ENCODE assay signal across 8 mouse cellular contexts in the genomic region with DNA sequence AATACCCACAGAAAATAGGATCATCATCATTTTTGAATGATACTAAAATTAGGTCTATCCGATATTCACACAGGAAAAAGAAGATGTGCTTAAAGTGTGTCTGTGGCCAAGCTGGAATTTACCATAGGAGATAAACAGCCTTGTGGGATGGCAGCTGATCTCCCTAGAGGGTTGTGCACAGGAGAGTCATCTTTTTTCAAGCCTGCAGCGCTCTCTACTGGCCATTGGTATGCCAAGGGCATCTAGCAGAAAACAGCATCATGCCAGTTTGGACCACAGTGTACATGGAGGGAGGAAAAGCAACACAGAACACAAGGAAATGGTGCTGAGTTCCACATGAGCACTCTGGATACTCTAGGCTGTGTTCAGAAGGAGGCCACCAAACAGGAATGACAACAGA.
DNase-seq lines count a peak whose midpoint lies in the region; ATAC-seq and TF ChIP-seq lines count a peak whose summit lies in the region.

No protein-coding gene starts in this region.

- H3K27ac ChIP-seq in ES-E14 (ENCODE audit: insufficient read depth, low read depth, low read length, poor library complexity, severe bottlenecking) = no peak overlapping the region

- H3K4me1 ChIP-seq in ES-E14 (ENCODE audit: control insufficient read depth in 2 of 2, insufficient read depth in 2 of 2, low read length in 2 of 2, poor library complexity in 1 of 2) = no peaks in the 10 kb centered on the region
- H3K4me1 ChIP-seq in lung, adult 2 months (ENCODE audit: control insufficient read depth, insufficient read depth, low read length) = no peaks in the 10 kb centered on the region

- ATAC-seq in hematopoietic stem cell, adult 5-6 weeks (replicated peaks in 1 of 2; ENCODE audit: insufficient read depth in 1 of 2, low FRiP score in 2 of 2, low TSS enrichment in 1 of 2, low read depth in 1 of 2, poor library complexity in 2 of 2, severe bottlenecking in 2 of 2) = peak; percentile 87 to 94; a peak in 3 of 4 replicates

- WGBS in lung, adult 2 months = 21% methylated on average over 2 of the region's 2 CpGs

- H3K36me3 ChIP-seq in ES-E14 (ENCODE audit: control insufficient read depth, insufficient read depth, low read length, poor library complexity, severe bottlenecking) = no peaks in the 10 kb centered on the region

- no peaks in the 10 kb centered on the region for H3K9me3 ChIP-seq in ES-E14 (ENCODE audit: control insufficient read depth, insufficient read depth, low read depth, low read length)

- in situ Hi-C loops in ES-E14 (cut with MboI; ENCODE audit: low sequenced_read_pairs in 2 of 2, unreplicated experiment in 2 of 2) = loop anchor here in 1 of 2 experiments (25.0 kb wide), 1 partner anchor 222 kb away; no protein-coding TSS in a partner anchor

- no peak overlapping the region for H3K4me3 ChIP-seq in ES-E14 (ENCODE audit: insufficient read depth in 1 of 2, low read depth in 1 of 2, low read length in 2 of 2, poor library complexity in 1 of 2, severe bottlenecking in 1 of 2)
- H3K4me3 ChIP-seq in lung, adult 2 months (replicated peaks; ENCODE audit: extremely low read depth, low read depth, low read length) = no peak overlapping the region

- H3K9ac ChIP-seq in ES-E14 (ENCODE audit: insufficient read depth, low read depth, low read length, poor library complexity, severe bottlenecking) = no peak overlapping the region

- TF ChIP-seq POLR2A in lung, adult 2 months (IDR thresholded peaks at IDR 0.05; ENCODE audit: borderline replicate concordance, extremely low read depth, low read depth, low read length) = no peak

- TF ChIP-seq CTCF in lung, adult 2 months (IDR thresholded peaks at IDR 0.05; ENCODE audit: insufficient read depth, low read length) = peak; percentile 50; the same call in 1 of the 2 replicates

- DNase-seq in ES-E14 (ENCODE audit: low read depth, low spot score) = peak; percentile 47
- peak; percentile 63 for DNase-seq in adrenal gland, adult 2 months
- DNase-seq in embryo, embryonic 9.5 days (ENCODE audit: extremely low spot score) = peak; percentile 65
- peak; percentile 65 to 91 for DNase-seq in layer of hippocampus, adult 18-20 months (ENCODE audit: low spot score in 2 of 2)
- peak; percentile 27 for DNase-seq in lung, adult 2 months
- peak; percentile 55 for DNase-seq in ovary, postnatal 14 days (ENCODE audit: low spot score)
- DNase-seq in yolk sac, embryonic 10.5 days (ENCODE audit: low spot score) = peak; percentile 9

TF ChIP-seq in ES-E14, 5 proteins besides CTCF, POLR2A, EP300 and RAD21:
- TF ChIP-seq ZNF384 (IDR thresholded peaks at IDR 0.05; ENCODE audit: low read depth, low read length) = no peak
- TF ChIP-seq ZC3H11A (IDR thresholded peaks at IDR 0.05; ENCODE audit: borderline replicate concordance, low read depth, low read length) = peak; percentile 94
- TF ChIP-seq CHD2 (IDR thresholded peaks at IDR 0.05; ENCODE audit: low read depth, low read length) = no peak

Comparison
In these comparisons a context has a peak if more than half of its experiments do, and no peak if none do; other contexts are left out.
1. DNase-seq: peak in every context shown above with its lines; median percentile 78 in layer of hippocampus, adult 18-20 months; 65 in embryo, embryonic 9.5 days; 63 in adrenal gland, adult 2 months; 55 in ovary, postnatal 14 days; 47 in ES-E14; 27 in lung, adult 2 months; 9 in yolk sac, embryonic 10.5 days.